Mouse (Mus musculus): Measurements from ENCODE around the gene Adam19. TPM values are rescaled to one million over a fixed set of nuclear protein-coding genes. Genes with fewer than 3 reads are reported as not detected.
"Not testable (repeated sequence)": the region's sequence is repeated elsewhere in the genome, so short reads cannot be mapped to it uniquely, and the experiment has no call there.

The Adam19 gene
- polyA plus RNA-seq, 1 experiment from 2014 or later = 10.7 TPM

- WGBS = 94% methylated on average over 5 of the region's 5 CpGs
- no peaks in the 10 kb centered on the region for H3K27me3 ChIP-seq (ENCODE audit: poor library complexity, severe bottlenecking)
- peaks cover 24% of the 10 kb centered on the region for H3K36me3 ChIP-seq (replicated peaks)
- no peak overlapping the region for H3K4me3 ChIP-seq
- no peaks in the 10 kb centered on the region for H3K9me3 ChIP-seq
- no peak overlapping the region for H3K27ac ChIP-seq
- H3K4me1 ChIP-seq = no peaks in the 10 kb centered on the region
- no peak for DNase-seq (ENCODE audit: extremely low spot score, low spot score)
These were observed 90.8 kb downstream of the Adam19 start for GRCm38 (mm10) chr11:46146619-46147018.

GRCm38 (mm10) chr11:46156945-46157344 is 101.2 kb downstream of the Adam19 start:
- WGBS = 85% methylated on average over 8 of the region's 8 CpGs
- Histone ChIP-seq H3K27ac (no peak overlapping the region), H3K27me3 (ENCODE audit: poor library complexity, severe bottlenecking) (no peaks in the 10 kb centered on the region), H3K36me3 (replicated peaks) (no peaks in the 10 kb centered on the region), H3K4me3 (no peak overlapping the region), H3K4me1 (no peaks in the 10 kb centered on the region), H3K9me3 (no peaks in the 10 kb centered on the region)
- no peak for DNase-seq (ENCODE audit: extremely low spot score, low spot score)

GRCm38 (mm10) chr11:46157462-46157861 is 101.7 kb downstream of the Adam19 start:
- Histone ChIP-seq H3K4me3 (no peak overlapping the region), H3K27me3 (ENCODE audit: poor library complexity, severe bottlenecking) (no peaks in the 10 kb centered on the region), H3K36me3 (replicated peaks) (no peaks in the 10 kb centered on the region), H3K9me3 (no peaks in the 10 kb centered on the region), H3K27ac (no peak overlapping the region), H3K4me1 (no peaks in the 10 kb centered on the region)
- no peak for DNase-seq (ENCODE audit: extremely low spot score, low spot score)

- Histone ChIP-seq H3K9me3 (no peaks in the 10 kb centered on the region), H3K4me1 (peaks cover 15% of the 10 kb centered on the region), H3K27me3 (ENCODE audit: poor library complexity, severe bottlenecking) (peaks cover 36% of the 10 kb centered on the region), H3K36me3 (replicated peaks) (no peaks in the 10 kb centered on the region), H3K27ac (peak within 1 kb of the TSS; percentile 56), H3K4me3 (peak within 1 kb of the TSS; percentile 59)
- DNase-seq (ENCODE audit: extremely low spot score, low spot score) = peak; percentile 31
- WGBS = 1% methylated on average over 40 of the region's 40 CpGs
These were observed 110.2 kb downstream of the Adam19 start, which contains the start of gene Nipal4 for GRCm38 (mm10) chr11:46165866-46166585. Nipal4 (minus strand) TSS chr11:46166508.

GRCm38 (mm10) chr11:46168506-46168905 is 112.7 kb downstream of the Adam19 start:
- H3K27ac ChIP-seq = no peak overlapping the region
- H3K4me1 ChIP-seq = peaks cover 15% of the 10 kb centered on the region
- WGBS = 91% methylated on average over 7 of the region's 7 CpGs
- peaks cover 36% of the 10 kb centered on the region for H3K27me3 ChIP-seq (ENCODE audit: poor library complexity, severe bottlenecking)
- no peaks in the 10 kb centered on the region for H3K36me3 ChIP-seq (replicated peaks)
- H3K4me3 ChIP-seq = no peak overlapping the region
- H3K9me3 ChIP-seq = no peaks in the 10 kb centered on the region
- no peak for DNase-seq (ENCODE audit: extremely low spot score, low spot score)

GRCm38 (mm10) chr11:46169908-46170307 is 114.1 kb downstream of the Adam19 start:
- Histone ChIP-seq H3K36me3 (replicated peaks) (no peaks in the 10 kb centered on the region), H3K27me3 (ENCODE audit: poor library complexity, severe bottlenecking) (peaks cover 29% of the 10 kb centered on the region), H3K9me3 (no peaks in the 10 kb centered on the region), H3K27ac (peak overlapping the region; percentile 13; the same call in 1 of the 2 replicates), H3K4me3 (no peak overlapping the region), H3K4me1 (peaks cover 15% of the 10 kb centered on the region)
- DNase-seq (ENCODE audit: extremely low spot score, low spot score) = no peak
- 33% methylated on average over 3 of the region's 3 CpGs for WGBS

GRCm38 (mm10) chr11:46172128-46172527 is 116.3 kb downstream of the Adam19 start:
- H3K4me3 ChIP-seq = no peak overlapping the region

GRCm38 (mm10) chr11:46176155-46176554 is 120.4 kb downstream of the Adam19 start:
- no peaks in the 10 kb centered on the region for H3K27me3 ChIP-seq (ENCODE audit: poor library complexity, severe bottlenecking)
- 92% methylated on average over 6 of the region's 6 CpGs for WGBS
- H3K4me3 ChIP-seq = no peak overlapping the region
- no peak for DNase-seq (ENCODE audit: extremely low spot score, low spot score)
- no peaks in the 10 kb centered on the region for H3K36me3 ChIP-seq (replicated peaks)
- no peaks in the 10 kb centered on the region for H3K9me3 ChIP-seq
- no peak overlapping the region for H3K27ac ChIP-seq
- H3K4me1 ChIP-seq = no peaks in the 10 kb centered on the region

More at GRCm38 (mm10) chr11:46172128-46172527, 116.3 kb downstream of the Adam19 start:
- 93% methylated on average over 9 of the region's 9 CpGs for WGBS
- no peak overlapping the region for H3K27ac ChIP-seq
- H3K27me3 ChIP-seq (ENCODE audit: poor library complexity, severe bottlenecking) = peaks cover 7% of the 10 kb centered on the region; the same call in 1 of the 2 replicates
- no peaks in the 10 kb centered on the region for H3K36me3 ChIP-seq (replicated peaks)
- DNase-seq (ENCODE audit: extremely low spot score, low spot score) = no peak
- H3K9me3 ChIP-seq = no peaks in the 10 kb centered on the region
- peaks cover 6% of the 10 kb centered on the region for H3K4me1 ChIP-seq

GRCm38 (mm10) chr11:46177246-46178043 is 121.7 kb downstream of the Adam19 start:
- Histone ChIP-seq H3K27me3 (ENCODE audit: poor library complexity, severe bottlenecking) (no peaks in the 10 kb centered on the region), H3K4me1 (no peaks in the 10 kb centered on the region), H3K36me3 (replicated peaks) (no peaks in the 10 kb centered on the region), H3K27ac (no peak overlapping the region), H3K4me3 (no peak overlapping the region), H3K9me3 (no peaks in the 10 kb centered on the region)
- DNase-seq (ENCODE audit: extremely low spot score, low spot score) = no peak
- 87% methylated on average over 10 of the region's 10 CpGs for WGBS

GRCm38 (mm10) chr11:46182031-46182430 is 126.2 kb downstream of the Adam19 start:
- not testable (repeated sequence) for H3K4me3 ChIP-seq; H3K9me3 ChIP-seq; DNase-seq (ENCODE audit: extremely low spot score, low spot score); H3K27ac ChIP-seq; H3K27me3 ChIP-seq (ENCODE audit: poor library complexity, severe bottlenecking); H3K4me1 ChIP-seq; H3K36me3 ChIP-seq (replicated peaks)
- WGBS = 85% methylated on average over 1 of the region's 1 CpGs

- DNase-seq (ENCODE audit: extremely low spot score, low spot score) = no peak
- Histone ChIP-seq H3K36me3 (replicated peaks) (no peaks in the 10 kb centered on the region), H3K9me3 (no peaks in the 10 kb centered on the region), H3K27me3 (ENCODE audit: poor library complexity, severe bottlenecking) (no peaks in the 10 kb centered on the region), H3K27ac (peak overlapping the region; percentile 11; the same call in 1 of the 2 replicates), H3K4me3 (no peak overlapping the region), H3K4me1 (0 out of 2 replicates have a peak, but pooled peaks cover 4% of the 10 kb centered on the region)
- WGBS = 76% methylated on average over 3 of the region's 3 CpGs
These were observed 129.2 kb downstream of the Adam19 start for GRCm38 (mm10) chr11:46184946-46185345.

- H3K9me3 ChIP-seq = no peaks in the 10 kb centered on the region
- no peaks in the 10 kb centered on the region for H3K36me3 ChIP-seq (replicated peaks)
- WGBS = 44% methylated on average over 4 of the region's 4 CpGs
- DNase-seq (ENCODE audit: extremely low spot score, low spot score) = no peak
- 0 out of 2 replicates have a peak, but pooled peaks cover 4% of the 10 kb centered on the region for H3K4me1 ChIP-seq
- H3K27me3 ChIP-seq (ENCODE audit: poor library complexity, severe bottlenecking) = no peaks in the 10 kb centered on the region
- 0 out of 2 replicates have a peak overlapping the region, but pooled peaks have one; percentile 11 for H3K27ac ChIP-seq
- no peak overlapping the region for H3K4me3 ChIP-seq
These were observed 129.7 kb downstream of the Adam19 start for GRCm38 (mm10) chr11:46185486-46185885.

- Histone ChIP-seq H3K27ac (no peak overlapping the region), H3K27me3 (ENCODE audit: poor library complexity, severe bottlenecking) (no peaks in the 10 kb centered on the region), H3K4me1 (0 out of 2 replicates have a peak, but pooled peaks cover 4% of the 10 kb centered on the region), H3K4me3 (no peak overlapping the region), H3K36me3 (replicated peaks) (no peaks in the 10 kb centered on the region), H3K9me3 (no peaks in the 10 kb centered on the region)
- no peak for DNase-seq (ENCODE audit: extremely low spot score, low spot score)
- WGBS = 78% methylated on average over 2 of the region's 2 CpGs
These were observed 132.5 kb downstream of the Adam19 start for GRCm38 (mm10) chr11:46188283-46188682.

Data from forebrain, embryonic 10.5 days (tissue).